Mouse (Mus musculus): ENCODE measurements around the gene Cd47.

DNA sequence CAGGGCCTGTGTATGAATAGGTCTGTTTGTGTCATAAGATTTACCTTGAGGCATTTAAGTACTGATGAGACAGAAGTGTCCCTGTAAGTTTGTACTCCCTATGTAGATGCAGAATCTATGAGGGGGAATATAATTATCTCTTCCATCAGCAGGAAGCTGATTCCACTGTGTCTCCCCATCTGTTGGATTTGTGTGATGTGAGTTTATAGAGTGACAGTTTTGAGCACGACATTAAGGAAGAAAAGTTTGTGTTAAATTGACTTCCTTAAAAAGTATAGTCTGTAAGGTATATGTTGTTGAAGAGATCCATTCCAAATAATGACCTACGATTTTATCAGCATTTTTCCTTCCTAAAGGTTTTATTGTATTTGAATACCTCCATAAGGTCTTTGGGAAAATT is 106.6 kb downstream of the Cd47 start:
- no peak for TF ChIP-seq POLR2A (IDR thresholded peaks at IDR 0.05; ENCODE audit: extremely low read depth, insufficient read depth, low read length)
- no peak for TF ChIP-seq CTCF (IDR thresholded peaks at IDR 0.05; ENCODE audit: low read depth, low read length)

Measured in liver, adult 2 months (tissue).